Mouse (Mus musculus): ENCODE results near the gene Bpgm.
A peak's percentile ranks its signal among the peaks of the same experiment; 100 is the strongest.

The Bpgm gene

GRCm38 (mm10) chr6:34528131-34528530 is 52.1 kb downstream of the Bpgm start:
- DNase-seq (ENCODE audit: low spot score in 2 of 2), result no peak

GRCm38 (mm10) chr6:34529992-34530391 is 54.0 kb downstream of the Bpgm start:
- no peak for DNase-seq (ENCODE audit: low spot score in 2 of 2)

- DNase-seq (ENCODE audit: low spot score in 2 of 2), result no peak
Observed at GRCm38 (mm10) chr6:34533055-34533454, 57.0 kb downstream of the Bpgm start.

- no peak for DNase-seq (ENCODE audit: low spot score in 2 of 2)
Observed at GRCm38 (mm10) chr6:34533896-34534295, 57.9 kb downstream of the Bpgm start.

GRCm38 (mm10) chr6:34542866-34543265 is 66.9 kb downstream of the Bpgm start:
- DNase-seq (ENCODE audit: low spot score in 2 of 2), result no peak

- no peak for DNase-seq (ENCODE audit: low spot score in 2 of 2)
Observed at GRCm38 (mm10) chr6:34543303-34544206, 67.5 kb downstream of the Bpgm start.

GRCm38 (mm10) chr6:34544207-34544602 is 68.2 kb downstream of the Bpgm start:
- DNase-seq (ENCODE audit: low spot score in 2 of 2), result no peak

- DNase-seq (ENCODE audit: low spot score in 2 of 2), result no peak
Observed at GRCm38 (mm10) chr6:34545286-34545685, 69.3 kb downstream of the Bpgm start.

GRCm38 (mm10) chr6:34548406-34548990 is 72.5 kb downstream of the Bpgm start:
- DNase-seq (ENCODE audit: low spot score in 2 of 2), result no peak

GRCm38 (mm10) chr6:34549017-34549416 is 73.0 kb downstream of the Bpgm start:
- DNase-seq (ENCODE audit: low spot score in 2 of 2), result peak; percentile 51 to 87

GRCm38 (mm10) chr6:34552489-34553157 is 76.6 kb downstream of the Bpgm start:
- no peak for DNase-seq (ENCODE audit: low spot score in 2 of 2)

- no peak for DNase-seq (ENCODE audit: low spot score in 2 of 2)
Observed at GRCm38 (mm10) chr6:34554291-34554997, 78.4 kb downstream of the Bpgm start.
